Mouse (Mus musculus) lung, adult 18-20 months (tissue): ENCODE measurements at regions not wholly inside any gene's neighbourhood (a gene's known extent, or its start where the extent isn't known, plus 50 kb on each side); places are given as distances from the start of the nearest gene placed in this dataset.
A peak's percentile ranks its signal among the peaks of the same experiment; 100 is the strongest.

ENCODE experiments used
- DNase-seq, 2 experiments: peaks; one replicate each; pipeline ENCODE4 v3.0.0; 2022; ENCODE audit warnings: mixed read lengths in 2 of 2

DNA sequence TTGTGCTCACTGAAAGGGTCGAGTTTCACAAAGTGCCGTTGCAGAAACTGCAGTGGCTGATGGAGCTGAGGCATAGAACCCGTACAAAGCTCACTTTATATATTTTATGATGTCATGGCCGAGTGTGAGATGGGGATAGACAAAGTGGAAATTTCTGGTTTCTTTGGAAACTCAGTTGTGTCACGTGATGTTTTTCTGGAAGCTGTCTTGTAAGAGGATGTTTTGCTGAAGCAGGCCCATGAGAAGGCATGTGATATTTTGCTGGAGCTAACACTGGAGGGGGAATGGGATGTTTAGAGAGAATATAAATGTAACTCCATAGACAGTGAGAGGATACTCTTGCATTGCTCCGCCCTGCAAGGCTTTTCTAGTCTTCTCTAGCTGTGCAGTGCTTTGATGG, 311.7 kb downstream of the Tmem132b start:
- DNase-seq, result no peak

DNA sequence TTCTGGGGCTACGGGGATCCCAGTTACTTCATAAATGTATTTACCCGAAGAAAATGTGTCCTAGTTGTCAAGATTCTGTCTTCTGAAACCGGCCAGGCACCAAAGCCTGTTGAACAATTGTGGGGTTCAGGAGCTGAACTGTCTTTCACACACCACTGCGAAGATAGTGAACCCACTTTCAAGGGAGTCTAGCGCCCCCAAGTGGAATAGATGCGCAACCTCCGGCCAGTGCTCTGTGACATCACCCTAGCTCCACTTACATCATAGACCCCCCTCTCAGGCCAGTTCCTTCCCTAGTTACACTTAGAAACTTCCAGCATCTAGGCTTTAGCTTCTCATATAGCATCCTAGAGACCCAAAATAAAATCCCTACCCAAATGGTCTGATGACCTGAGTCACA, 318.1 kb downstream of the Tmem132b start:
- no peak for DNase-seq

DNA sequence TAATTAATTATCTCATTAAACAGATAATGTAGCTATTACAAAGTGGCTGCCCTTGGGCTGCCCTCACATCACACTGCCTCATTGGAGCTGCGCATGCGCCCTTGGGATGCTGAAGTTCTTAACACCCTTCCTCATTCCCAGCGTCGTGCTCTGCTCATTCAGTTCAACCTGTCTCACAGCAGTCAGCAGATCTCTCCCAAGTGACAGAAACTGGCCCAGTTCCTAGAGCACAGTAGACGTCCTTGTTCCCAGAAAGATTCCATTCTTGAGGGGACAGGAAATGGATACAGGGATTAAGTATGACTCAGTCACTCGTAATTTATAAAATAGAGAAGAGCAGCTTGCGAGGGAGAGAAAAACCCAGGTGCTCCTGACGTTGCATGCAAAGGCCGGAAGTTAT, 344.7 kb downstream of the Tmem132b start:
- DNase-seq, result no peak

DNA sequence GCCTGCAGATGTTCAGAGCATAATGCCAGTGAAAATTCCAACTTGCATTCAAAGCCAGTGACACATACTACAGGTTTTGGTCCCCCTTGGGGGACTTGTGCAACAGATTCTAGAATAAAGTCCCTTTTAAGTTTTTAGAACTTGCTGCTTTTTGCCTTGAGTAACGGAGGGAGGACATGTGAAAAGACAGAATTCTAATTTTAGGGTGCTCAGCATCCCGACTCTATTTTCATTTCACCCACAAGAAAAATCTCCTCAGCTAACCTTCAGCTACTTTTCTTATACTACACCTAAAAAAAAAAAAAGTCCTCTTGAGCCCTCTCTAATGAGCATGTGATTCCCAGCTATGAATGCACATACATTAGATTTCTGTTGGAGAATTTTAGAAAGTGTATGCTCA, 357.3 kb downstream of the Tmem132b start:
- no peak for DNase-seq

DNA sequence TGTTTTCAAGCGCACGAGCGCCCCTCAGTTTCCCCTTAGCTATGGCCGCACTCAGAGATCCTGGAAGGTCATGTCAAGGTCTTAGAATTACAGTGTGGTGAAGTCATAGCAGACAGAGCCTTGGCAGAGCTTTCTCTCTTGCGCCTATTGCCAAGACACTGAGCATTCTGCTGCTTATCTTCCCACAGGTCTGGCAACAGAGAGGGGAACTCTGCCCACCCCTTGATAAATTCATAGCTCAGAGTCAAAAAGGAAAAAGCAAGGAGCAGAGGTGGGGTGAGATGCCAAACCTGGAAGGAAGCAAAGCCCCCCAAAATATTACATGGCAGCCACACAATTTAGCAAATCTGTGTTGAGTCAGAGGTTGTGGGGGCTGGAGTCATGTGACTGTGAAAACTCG, 362.3 kb downstream of the Tmem132b start:
- no peak for DNase-seq

DNA sequence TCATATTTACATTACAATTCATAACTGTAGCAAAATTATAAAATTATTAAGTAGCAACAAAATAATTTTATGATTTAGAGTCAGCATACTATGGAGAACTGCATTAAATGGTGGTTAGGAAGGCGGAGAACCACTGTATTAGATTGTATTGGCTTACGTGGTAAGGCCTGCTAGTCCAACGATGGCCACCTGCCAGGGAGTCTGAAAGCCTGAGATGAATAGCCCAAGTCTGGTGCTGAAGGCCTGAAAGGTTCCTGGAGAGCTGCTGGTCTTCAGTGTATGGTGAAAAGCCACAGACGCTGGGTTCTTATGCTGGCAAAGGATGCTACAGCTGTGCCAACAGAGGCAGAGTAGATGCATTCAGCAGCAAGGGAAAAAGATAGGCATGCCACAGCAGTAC, 370.5 kb downstream of the Tmem132b start:
- no peak for DNase-seq

DNA sequence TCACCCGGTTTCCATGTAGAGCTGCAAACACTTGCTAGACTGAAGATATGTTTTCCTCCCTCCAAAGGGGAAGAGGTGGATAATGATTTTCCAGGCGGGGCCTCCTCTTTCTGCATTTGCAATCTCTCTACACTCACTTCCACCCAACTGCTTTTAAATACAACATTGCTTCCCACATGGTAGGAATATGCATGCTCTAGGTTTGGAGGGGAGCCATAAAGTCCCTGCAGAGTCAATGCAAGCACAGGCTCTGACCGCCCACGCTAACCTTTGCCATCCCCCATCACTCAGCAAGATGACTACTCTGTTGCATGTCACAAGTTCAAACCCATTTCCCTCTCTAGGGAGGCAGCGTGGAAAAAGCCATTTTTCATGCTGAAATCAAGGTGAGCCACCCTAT, 372.9 kb downstream of the Tmem132b start:
- DNase-seq, result no peak

DNA sequence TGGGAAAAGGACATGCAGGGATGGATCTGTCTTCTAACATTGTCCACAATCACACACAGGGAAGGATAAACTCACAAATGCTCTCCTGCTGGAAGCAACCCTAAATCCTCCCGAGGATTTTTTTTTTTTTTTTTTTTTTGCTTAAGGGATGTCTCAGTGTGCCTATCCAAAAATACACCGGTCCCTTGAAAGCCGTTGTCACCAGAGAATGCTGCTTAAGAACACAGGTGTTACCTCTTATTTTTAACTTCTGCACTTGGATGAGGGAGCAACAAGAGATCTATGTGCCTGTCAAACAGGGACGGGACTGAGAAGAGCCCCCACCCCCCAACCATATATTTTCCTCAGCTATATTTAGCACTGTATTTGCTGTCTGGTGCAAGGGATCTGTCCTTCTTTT, 375.8 kb downstream of the Tmem132b start:
- no peak for DNase-seq

DNA sequence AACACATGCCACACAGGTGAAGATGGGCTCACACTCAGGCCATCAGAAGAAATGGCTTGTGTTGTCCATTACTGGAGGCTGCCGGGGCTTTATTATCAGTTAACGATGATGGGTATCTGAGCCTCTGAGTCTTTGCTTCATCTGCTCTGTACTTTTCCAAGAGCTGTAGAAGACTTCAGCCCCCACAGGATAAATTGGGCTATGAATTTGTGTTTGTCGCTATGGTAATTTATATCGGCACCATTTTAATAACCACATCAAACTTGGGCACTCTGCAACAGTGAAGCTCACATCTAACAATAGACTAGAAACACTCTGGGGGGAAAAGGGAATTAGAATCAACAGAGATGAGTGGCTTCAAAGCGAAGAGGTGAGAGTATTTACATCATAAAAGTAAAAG, 376.3 kb downstream of the Tmem132b start:
- no peak for DNase-seq

DNA sequence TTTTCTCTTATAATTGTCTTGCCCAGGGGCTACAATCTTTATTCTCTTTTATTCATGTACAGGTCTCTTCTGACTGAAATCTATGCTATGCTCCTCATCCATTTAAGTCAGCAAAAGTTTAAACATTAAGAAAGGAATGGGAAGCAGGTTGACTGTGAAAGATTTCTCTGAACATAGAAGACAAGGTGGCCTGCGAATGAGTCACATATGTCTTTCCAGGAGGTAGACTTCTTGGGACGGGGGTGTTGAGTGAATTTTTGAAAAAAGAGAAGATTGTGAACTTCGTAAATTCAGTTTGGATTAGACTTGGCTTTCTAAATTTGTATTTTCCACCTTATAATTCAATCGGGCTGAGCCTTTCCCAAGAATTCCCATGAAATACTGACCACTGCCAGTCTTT, 384.3 kb downstream of the Tmem132b start:
- DNase-seq, result no peak

DNA sequence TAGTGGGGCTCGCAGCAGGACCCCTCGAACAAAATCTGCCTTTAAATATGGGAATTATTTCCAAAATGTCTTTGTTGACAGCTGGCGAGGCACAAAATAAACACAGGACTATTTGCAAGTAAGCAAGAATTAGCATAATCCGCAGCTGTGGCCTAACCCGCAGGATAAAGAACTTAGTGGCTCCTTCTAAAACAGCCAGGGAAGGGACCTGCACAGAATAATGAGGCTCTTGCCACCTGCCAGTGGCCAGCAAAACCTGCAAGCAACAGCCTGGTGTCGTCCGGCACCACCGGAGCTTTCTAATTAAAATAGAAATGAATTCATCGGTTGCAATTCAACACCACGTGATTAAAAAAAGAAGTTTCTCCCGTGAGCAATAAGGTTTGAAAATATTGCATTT, 389.4 kb downstream of the Tmem132b start:
- DNase-seq, result no peak

DNA sequence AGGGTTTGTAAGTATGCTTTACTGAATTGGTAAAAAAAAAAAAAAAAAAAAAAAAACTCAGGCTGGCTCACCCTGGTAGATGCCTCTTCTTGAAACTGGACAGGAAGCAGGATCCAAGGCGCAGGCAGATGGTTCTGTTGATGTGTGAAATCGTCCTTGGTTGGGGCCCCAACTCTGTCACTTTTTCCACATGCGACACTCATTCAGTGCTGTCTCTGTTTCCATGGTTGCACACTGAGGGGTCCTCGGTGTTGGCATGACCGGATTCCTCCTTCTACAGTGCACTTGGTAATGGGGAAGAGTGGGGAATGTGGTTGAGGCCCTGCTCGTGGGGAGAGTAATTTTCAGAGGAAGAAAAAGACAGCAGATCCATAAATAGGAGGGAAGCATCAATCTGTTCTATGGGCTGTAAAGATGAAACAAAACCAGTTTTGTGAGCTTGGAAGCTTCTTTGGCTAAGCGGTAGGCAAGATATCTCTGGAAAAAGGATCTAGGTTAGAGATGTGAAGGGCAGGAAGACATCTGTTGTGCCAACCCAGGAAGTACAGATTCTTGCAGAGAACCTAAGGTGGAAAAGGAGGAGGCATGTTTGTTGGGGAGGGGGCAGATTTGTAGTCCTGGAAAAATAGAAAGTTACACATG, 394.4 kb downstream of the Tmem132b start:
- DNase-seq, result no peak

DNA sequence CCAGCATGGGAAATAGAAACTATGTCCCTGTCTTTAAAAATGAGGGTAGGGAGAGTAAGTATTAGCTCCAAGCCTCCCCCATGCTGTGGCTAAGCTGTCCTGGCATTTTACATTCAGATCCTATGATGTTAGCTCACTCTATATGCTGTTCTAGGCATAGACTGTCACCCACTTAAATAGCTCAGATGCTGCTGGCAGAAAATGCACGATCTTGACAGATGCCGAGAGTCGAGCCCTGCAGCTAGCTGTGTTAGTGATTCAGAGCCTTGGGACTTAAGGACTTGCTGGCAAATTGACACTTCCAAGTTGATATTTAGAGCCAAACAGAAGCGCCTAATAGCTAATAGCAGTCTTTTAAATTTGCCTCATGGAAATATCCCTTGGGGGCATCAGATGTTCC, 399.9 kb downstream of the Tmem132b start:
- no peak for DNase-seq

DNA sequence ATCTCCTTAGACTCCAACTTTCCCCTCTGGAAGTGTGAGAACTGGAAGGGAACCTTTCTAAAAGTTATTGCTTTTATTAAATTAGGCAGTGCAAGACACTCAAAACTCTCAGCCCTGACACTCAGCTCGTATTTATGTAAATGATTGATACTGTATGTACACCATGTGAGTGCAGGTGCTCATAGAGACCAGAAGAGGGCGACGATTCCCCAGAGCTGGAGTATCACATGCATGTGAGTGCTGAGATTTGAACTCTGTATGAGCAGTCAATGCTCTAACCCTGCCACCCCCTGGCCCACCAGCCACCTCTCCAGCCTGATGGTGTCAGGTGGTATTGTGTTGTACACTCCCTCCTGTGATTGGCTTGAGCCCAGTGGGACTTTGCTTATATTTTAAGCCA, 407.8 kb downstream of the Tmem132b start:
- DNase-seq, result no peak

DNA sequence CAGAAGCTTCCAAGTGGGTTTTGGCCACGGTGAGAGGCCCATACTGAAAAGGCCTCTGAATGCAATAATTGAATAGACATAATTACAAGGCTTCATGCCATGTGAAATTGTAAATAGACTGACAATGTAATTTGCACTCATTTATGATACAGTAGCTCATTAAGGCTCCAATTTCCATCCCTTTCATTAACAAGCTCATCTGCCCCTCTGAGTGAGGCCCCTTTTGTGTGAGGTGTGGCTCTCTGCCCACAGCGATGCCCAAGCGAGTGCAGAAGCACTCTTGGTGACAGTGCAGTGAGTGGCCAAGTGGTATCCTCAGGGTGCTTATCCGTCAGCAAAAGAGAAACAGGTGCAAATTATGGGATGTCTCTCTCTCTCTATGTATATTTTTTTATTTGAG, 415.2 kb downstream of the Tmem132b start:
- DNase-seq, result no peak

DNA sequence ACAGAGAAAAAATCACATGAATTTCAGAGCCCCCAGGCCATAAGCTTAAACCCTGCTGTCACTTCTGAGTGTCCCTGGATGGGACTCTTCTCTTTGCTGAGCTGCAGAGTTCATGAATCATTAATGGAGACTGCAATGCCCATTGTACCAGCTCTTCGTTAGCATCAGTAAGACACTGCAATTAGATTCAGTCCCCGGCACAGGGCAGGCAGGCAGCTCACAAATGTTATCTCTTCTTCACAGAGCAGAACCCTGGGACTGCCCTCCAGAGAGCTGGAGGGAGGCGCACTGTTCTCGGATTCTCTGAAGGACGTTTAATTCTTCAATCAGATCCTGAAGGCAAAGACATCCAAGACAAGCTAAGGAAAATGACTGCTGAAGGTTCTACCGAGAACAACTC, 420.1 kb downstream of the Tmem132b start:
- no peak for DNase-seq

DNA sequence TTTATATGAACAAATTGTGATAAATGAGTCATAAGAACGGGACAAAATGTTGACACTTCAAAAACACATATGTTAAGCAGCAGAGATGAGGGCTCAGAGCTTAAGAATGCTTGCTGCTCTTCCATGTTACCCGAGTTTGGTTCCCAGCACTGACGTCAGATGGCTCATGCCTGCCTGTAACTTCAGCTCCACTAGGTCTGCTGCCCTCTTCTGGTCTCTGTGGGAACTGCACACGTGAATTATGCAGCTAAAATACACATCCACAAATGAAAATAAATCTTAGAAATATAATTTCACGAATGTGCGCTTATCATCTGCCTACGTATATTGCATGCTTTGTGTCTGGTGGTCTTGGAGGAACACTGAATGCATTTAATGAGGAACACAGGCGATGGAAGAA, 432.5 kb downstream of the Tmem132b start:
- DNase-seq, result peak in 1 of 2 experiments; percentile 1

DNA sequence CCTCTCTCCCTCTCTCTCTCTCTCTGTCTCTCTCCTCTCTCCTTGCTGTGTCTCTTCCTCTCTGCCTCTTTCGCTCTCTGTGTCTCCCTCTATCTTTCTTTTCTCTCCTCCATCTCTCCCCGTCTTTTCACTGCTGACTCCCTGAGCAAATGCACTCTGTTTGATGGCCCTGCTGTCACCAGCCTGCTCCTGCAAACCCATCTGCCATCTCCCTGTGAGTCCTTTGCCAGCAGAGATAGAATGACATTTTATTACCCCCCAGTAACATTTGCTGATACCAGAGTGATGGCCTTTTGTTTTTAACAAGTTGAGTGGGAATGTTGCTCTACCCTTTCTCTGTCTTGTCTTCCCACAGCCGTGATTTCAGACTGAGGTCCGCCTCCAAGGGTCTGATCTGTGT, 436.6 kb downstream of the Tmem132b start:
- DNase-seq, result no peak

DNA sequence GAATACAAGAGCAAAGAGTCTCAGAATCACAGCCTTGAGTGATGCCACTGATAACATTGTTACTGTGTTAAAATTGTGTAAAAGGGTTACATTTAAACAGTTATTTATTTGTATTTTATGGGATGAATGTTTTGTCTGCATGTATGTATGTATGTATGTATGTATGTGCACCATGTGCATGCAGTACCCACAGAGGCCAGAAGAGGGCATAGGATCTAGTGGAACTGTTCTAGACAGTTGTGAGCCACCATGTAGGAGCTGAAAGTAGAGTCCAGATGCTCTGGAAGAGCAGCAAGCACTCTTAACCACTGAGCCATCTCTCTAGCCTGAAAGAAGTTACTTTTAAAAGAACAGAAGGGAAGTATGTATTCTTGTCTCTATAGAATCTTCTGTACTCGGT, 442.5 kb downstream of the Tmem132b start:
- no peak for DNase-seq

DNA sequence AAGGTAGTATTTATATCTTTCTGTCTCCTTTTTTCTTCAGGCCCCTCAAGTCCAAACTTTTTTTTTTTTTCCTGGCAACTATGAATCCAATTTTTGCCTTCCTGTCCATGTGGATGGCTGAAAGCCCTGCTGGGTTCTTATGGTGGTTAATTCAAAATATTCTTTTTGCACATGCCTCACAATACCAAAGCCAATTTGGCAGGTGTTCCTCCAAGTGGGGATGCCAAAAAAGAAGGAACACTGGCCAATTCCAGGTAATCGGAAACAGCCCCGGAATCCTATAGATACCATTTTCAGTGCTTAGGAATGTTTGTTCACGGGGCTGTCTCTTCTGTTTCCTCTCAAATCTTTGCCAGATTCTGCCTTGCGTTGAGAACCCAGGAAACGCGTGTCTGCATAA, 448.2 kb downstream of the Tmem132b start:
- no peak for DNase-seq

DNA sequence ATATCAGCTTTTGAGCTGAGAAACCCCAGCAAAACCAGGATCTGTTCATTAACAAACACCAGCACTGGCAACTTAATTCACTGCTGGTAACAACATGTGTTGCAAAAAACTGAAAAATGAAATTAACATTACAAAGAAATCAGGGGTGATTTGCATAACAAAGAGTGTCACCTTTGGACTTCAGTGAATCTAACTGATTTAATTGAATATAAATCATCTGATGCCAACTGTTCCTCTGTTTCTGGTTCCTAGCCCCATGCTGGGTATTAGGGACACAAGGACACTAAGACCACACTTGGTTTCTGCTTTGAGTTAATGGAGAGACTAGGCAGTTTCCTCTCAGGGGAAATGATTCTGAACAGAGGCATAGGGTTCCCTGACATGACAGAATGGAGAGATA, 453.8 kb downstream of the Tmem132b start:
- DNase-seq, result no peak

DNA sequence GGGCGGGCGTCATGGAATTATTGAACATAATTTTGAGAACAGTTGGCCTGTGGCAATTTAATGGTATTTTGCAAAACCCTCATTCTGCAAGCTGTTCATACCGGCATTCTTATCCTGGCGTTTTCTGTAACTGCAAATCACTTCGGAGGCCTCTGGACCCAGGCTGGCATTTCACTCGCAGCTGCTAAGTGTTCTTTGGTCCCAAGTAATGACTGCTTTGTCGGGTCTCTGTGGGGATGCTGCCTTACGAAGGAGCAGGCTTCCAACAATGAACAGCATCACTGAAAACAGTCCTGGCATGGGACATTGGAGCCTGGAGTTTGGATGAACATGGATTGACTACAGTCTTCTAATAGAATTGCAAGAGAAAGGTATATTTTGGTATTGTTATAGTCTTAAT, 465.6 kb downstream of the Tmem132b start:
- no peak for DNase-seq

DNA sequence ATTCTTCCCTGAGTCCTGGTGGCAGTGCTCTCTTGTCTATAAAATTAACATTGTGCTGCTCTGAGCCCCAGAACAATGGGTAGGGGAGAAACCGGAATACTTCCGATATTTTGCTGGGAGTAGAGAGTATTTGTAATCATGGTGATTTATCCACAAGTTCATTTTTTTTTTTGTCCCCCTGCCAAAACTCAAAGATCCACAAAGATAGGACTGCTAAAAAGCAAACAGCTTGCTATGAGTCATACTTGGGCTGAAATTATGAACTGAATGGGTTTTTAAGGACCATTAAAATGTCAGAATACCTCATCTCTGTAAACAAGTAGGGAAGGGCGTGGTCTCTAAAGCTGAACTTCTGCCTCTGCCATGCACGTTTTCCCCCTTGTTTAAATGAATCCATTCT, 476.3 kb downstream of the Tmem132b start:
- DNase-seq, result no peak

DNA sequence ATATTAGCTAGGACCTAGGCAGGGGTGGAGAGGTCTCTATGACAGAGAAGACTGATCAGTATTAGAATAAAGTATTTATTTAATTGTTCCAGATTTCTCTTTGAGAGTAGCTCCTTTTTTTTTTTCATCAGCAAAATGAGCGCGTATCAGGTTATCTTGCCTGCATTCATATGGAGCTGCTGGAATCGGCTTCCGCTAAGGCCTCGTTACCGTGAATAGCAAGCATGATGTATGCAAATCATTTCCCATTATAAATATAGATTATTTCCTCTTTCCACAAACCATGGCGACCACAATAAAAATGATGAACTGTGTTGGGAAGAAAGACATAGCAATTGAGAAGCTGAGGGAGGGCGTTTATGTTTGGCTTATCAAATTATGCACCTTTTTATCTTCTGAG, 476.7 kb downstream of the Tmem132b start:
- DNase-seq, result no peak

DNA sequence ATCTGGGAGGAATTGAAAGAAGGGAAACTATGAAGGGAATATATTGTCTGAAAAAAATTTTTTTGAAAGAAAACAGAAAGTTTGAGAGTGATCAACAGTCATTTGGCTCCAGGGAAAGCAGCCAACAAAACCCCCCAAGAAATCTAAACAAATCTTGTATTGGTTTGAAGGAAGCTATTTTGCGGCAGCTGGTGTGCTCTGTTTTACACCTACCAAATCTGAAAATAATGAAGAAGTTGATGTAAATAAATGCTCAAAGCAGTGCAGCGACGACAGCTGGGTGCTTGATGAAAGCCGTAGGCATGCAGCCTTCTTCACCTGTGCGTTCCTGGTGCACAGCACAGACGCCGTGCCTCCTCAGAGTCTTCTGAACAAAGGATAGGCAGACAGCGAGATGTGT, 488.2 kb downstream of the Tmem132b start:
- DNase-seq, result no peak

DNA sequence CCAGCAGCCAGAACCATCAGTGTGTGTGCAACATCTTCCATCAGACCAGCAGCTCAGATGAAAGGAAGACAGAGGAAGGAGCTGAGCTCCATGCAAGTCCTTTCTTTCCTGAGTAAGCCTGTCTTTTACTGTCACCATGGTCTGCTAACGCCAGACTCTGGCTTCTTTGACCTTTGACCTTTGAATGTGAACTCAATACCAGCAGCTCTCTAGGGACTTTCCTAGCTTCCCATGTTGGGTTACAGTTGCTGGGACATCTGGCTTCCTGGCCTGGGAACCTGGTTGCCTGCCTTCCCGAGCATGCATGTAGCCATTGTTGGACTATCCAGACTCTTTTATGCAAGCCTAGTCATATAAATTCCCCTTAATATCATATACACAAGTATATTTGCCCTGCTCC, 492.3 kb downstream of the Tmem132b start:
- DNase-seq, result no peak
